Mouse (Mus musculus): ENCODE measurements around the gene Sik3. TPM values are rescaled to one million over a fixed set of nuclear protein-coding genes. Genes with fewer than 3 reads are reported as not detected.
A peak's percentile ranks its signal among the peaks of the same experiment; 100 is the strongest.
"Not testable (repeated sequence)": the region's sequence is repeated elsewhere in the genome, so short reads cannot be mapped to it uniquely, and the experiment has no call there.

Sik3 gene
- total RNA-seq, 1 experiment from 2014 or later = 25.1 TPM

- no peak for ATAC-seq (replicated peaks; ENCODE audit: low read depth, poor library complexity, severe bottlenecking)
Observed at GRCm38 (mm10) chr9:46090066-46090465, 77.4 kb downstream of the Sik3 start.

GRCm38 (mm10) chr9:46091157-46091556 lies 78.5 kb downstream of the Sik3 start:
- not testable (repeated sequence) for ATAC-seq (replicated peaks; ENCODE audit: low read depth, poor library complexity, severe bottlenecking)

GRCm38 (mm10) chr9:46092633-46093032 lies 80.0 kb downstream of the Sik3 start:
- no peak for ATAC-seq (replicated peaks; ENCODE audit: low read depth, poor library complexity, severe bottlenecking)

GRCm38 (mm10) chr9:46098360-46098985 lies 85.9 kb downstream of the Sik3 start:
- peak; percentile 82 for ATAC-seq (replicated peaks; ENCODE audit: low read depth, poor library complexity, severe bottlenecking)

- peak; percentile 64 for ATAC-seq (replicated peaks; ENCODE audit: low read depth, poor library complexity, severe bottlenecking)
Observed at GRCm38 (mm10) chr9:46099107-46099506, 86.5 kb downstream of the Sik3 start.

- ATAC-seq (replicated peaks; ENCODE audit: low read depth, poor library complexity, severe bottlenecking) = no peak
Observed at GRCm38 (mm10) chr9:46103154-46103553, 90.5 kb downstream of the Sik3 start.

- ATAC-seq (replicated peaks; ENCODE audit: low read depth, poor library complexity, severe bottlenecking) = no peak
Observed at GRCm38 (mm10) chr9:46106105-46106504, 93.5 kb downstream of the Sik3 start.

GRCm38 (mm10) chr9:46110648-46111047 lies 98.0 kb downstream of the Sik3 start:
- peak; percentile 29 for ATAC-seq (replicated peaks; ENCODE audit: low read depth, poor library complexity, severe bottlenecking)

- peak; percentile 86 for ATAC-seq (replicated peaks; ENCODE audit: low read depth, poor library complexity, severe bottlenecking)
Observed at GRCm38 (mm10) chr9:46111334-46111733, 98.7 kb downstream of the Sik3 start.

- ATAC-seq (replicated peaks; ENCODE audit: low read depth, poor library complexity, severe bottlenecking) = no peak
Observed at GRCm38 (mm10) chr9:46112246-46112645, 99.6 kb downstream of the Sik3 start.

GRCm38 (mm10) chr9:46118844-46119385 lies 106.3 kb downstream of the Sik3 start:
- no peak for ATAC-seq (replicated peaks; ENCODE audit: low read depth, poor library complexity, severe bottlenecking)

- ATAC-seq (replicated peaks; ENCODE audit: low read depth, poor library complexity, severe bottlenecking) = peak; percentile 86
Observed at GRCm38 (mm10) chr9:46119943-46120441, 107.4 kb downstream of the Sik3 start.

GRCm38 (mm10) chr9:46120468-46121253 lies 108.0 kb downstream of the Sik3 start:
- ATAC-seq (replicated peaks; ENCODE audit: low read depth, poor library complexity, severe bottlenecking) = no peak

GRCm38 (mm10) chr9:46121486-46121885 lies 108.9 kb downstream of the Sik3 start:
- ATAC-seq (replicated peaks; ENCODE audit: low read depth, poor library complexity, severe bottlenecking) = peak; percentile 34

GRCm38 (mm10) chr9:46122731-46123130 lies 110.1 kb downstream of the Sik3 start:
- no peak for ATAC-seq (replicated peaks; ENCODE audit: low read depth, poor library complexity, severe bottlenecking)

GRCm38 (mm10) chr9:46126295-46126694 lies 113.7 kb downstream of the Sik3 start:
- ATAC-seq (replicated peaks; ENCODE audit: low read depth, poor library complexity, severe bottlenecking) = no peak

GRCm38 (mm10) chr9:46127326-46127725 lies 114.7 kb downstream of the Sik3 start:
- no peak for ATAC-seq (replicated peaks; ENCODE audit: low read depth, poor library complexity, severe bottlenecking)

- ATAC-seq (replicated peaks; ENCODE audit: low read depth, poor library complexity, severe bottlenecking) = no peak
Observed at GRCm38 (mm10) chr9:46129241-46129640, 116.6 kb downstream of the Sik3 start.

GRCm38 (mm10) chr9:46132821-46133220 lies 120.2 kb downstream of the Sik3 start:
- ATAC-seq (replicated peaks; ENCODE audit: low read depth, poor library complexity, severe bottlenecking) = not testable (repeated sequence)

- ATAC-seq (replicated peaks; ENCODE audit: low read depth, poor library complexity, severe bottlenecking) = no peak
Observed at GRCm38 (mm10) chr9:46138831-46139230, 126.2 kb downstream of the Sik3 start.

GRCm38 (mm10) chr9:46140811-46141210 lies 128.2 kb downstream of the Sik3 start:
- no peak for ATAC-seq (replicated peaks; ENCODE audit: low read depth, poor library complexity, severe bottlenecking)
